Mouse (Mus musculus) stomach, embryonic 15.5 days (tissue): ENCODE measurements around the gene Rapgefl1. TPM values are rescaled to one million over a fixed set of nuclear protein-coding genes. Genes with fewer than 3 reads are reported as not detected.
"Not testable (repeated sequence)": the region's sequence is repeated elsewhere in the genome, so short reads cannot be mapped to it uniquely, and the experiment has no call there.

Source experiments
- ATAC-seq: fragments of 200-750 bp; cut with Nextera tagmentation; 2 replicates; pipeline ENCODE4 v1.8.0; 2017; ENCODE audit warnings: low read depth, moderate number of reproducible peaks, moderate TSS enrichment; ENCODE audit not compliant: insufficient read depth, low FRiP score
- H3K27ac ChIP-seq: fragments of 300-500 bp; sonication (generic); 2 replicates; pipeline ENCODE4 v1.5.1; 2015; ENCODE audit warnings: mild to moderate bottlenecking, inconsistent platforms
- H3K27me3 ChIP-seq: fragments of 300-500 bp; sonication (generic); replicated peaks from 2 replicates; pipeline ENCODE4 v1.6.1; 2015; ENCODE audit warnings: inconsistent platforms
- H3K36me3 ChIP-seq: fragments of 300-500 bp; sonication (generic); 2 replicates; pipeline ENCODE4 v1.6.1; 2015; ENCODE audit warnings: inconsistent platforms
- H3K4me1 ChIP-seq: fragments of 300-500 bp; sonication (generic); 2 replicates; pipeline ENCODE4 v1.6.1; 2015; ENCODE audit warnings: inconsistent platforms
- H3K4me2 ChIP-seq: fragments of 300-500 bp; sonication (generic); 2 replicates; pipeline ENCODE4 v1.6.1; 2015; ENCODE audit warnings: mild to moderate bottlenecking, inconsistent platforms
- H3K4me3 ChIP-seq: fragments of 300-500 bp; sonication (generic); replicated peaks from 2 replicates; pipeline ENCODE4 v1.5.1; 2015; ENCODE audit warnings: inconsistent platforms
- H3K9ac ChIP-seq: fragments of 300-500 bp; sonication (generic); 2 replicates; pipeline ENCODE4 v1.6.1; 2015; ENCODE audit warnings: inconsistent platforms
- H3K9me3 ChIP-seq: fragments of 300-500 bp; sonication (generic); 2 replicates; pipeline ENCODE4 v1.6.1; 2016; ENCODE audit warnings: inconsistent platforms
- WGBS: fragments of 180-500 bp; shearing (Covaris S2); methylation state at CpG from one replicate; pipeline ENCODE4 v1.1.7; 2015; 5-methylcytosine and 5-hydroxymethylcytosine counted together
- polyA plus RNA-seq: library from polyadenylated mRNA; unstranded; fragments of >200 nt; fragmentation: Nextera tagmentation; extraction: Ambion mirVana; gene quantifications from 2 replicates; pipeline ENCODE4 v1.2.1, GENCODE M21; 2015

The Rapgefl1 gene
- polyA plus RNA-seq, 1 experiment from 2014 or later = 4.1 TPM

GRCm38 (mm10) chr11:98820968-98821367, 15.6 kb upstream of the Rapgefl1 start:
- H3K4me1 ChIP-seq = no peaks in the 10 kb centered on the region
- no peaks in the 10 kb centered on the region for H3K9me3 ChIP-seq
- H3K4me3 ChIP-seq = no peak overlapping the region
- no peak overlapping the region for H3K9ac ChIP-seq
- H3K27ac ChIP-seq = no peak overlapping the region
- no peak overlapping the region for H3K4me2 ChIP-seq
- peaks cover 55% of the 10 kb centered on the region for H3K36me3 ChIP-seq
- 91% methylated on average over 5 of the region's 5 CpGs for WGBS
- H3K27me3 ChIP-seq = no peaks in the 10 kb centered on the region
- ATAC-seq = no peak

GRCm38 (mm10) chr11:98826071-98826470, 10.5 kb upstream of the Rapgefl1 start:
- H3K4me2 ChIP-seq, H3K27me3 ChIP-seq, H3K4me1 ChIP-seq, H3K27ac ChIP-seq, H3K9ac ChIP-seq, ATAC-seq, H3K9me3 ChIP-seq, H3K4me3 ChIP-seq: not testable (repeated sequence)
- peaks cover 57% of the 10 kb centered on the region for H3K36me3 ChIP-seq
- 100% methylated on average over 2 of the region's 2 CpGs for WGBS

- Histone ChIP-seq H3K27me3 (no peaks in the 10 kb centered on the region), H3K4me2 (no peak overlapping the region), H3K36me3 (peaks cover 61% of the 10 kb centered on the region), H3K9ac (no peak overlapping the region), H3K27ac (no peak overlapping the region), H3K4me1 (no peaks in the 10 kb centered on the region), H3K4me3 (no peak overlapping the region), H3K9me3 (no peaks in the 10 kb centered on the region)
- 86% methylated on average over 2 of the region's 2 CpGs for WGBS
- ATAC-seq = no peak
Observed at GRCm38 (mm10) chr11:98827877-98828276, 8.7 kb upstream of the Rapgefl1 start.

- Histone ChIP-seq H3K27ac (no peak overlapping the region), H3K4me1 (no peaks in the 10 kb centered on the region), H3K36me3 (peaks cover 64% of the 10 kb centered on the region), H3K9me3 (no peaks in the 10 kb centered on the region), H3K27me3 (no peaks in the 10 kb centered on the region), H3K4me3 (no peak overlapping the region), H3K4me2 (no peak overlapping the region), H3K9ac (no peak overlapping the region)
- no peak for ATAC-seq
- 72% methylated on average over 12 of the region's 12 CpGs for WGBS
Observed at GRCm38 (mm10) chr11:98829091-98829775, 7.4 kb upstream of the Rapgefl1 start.

- 67% methylated on average over 4 of the region's 4 CpGs for WGBS
- H3K4me3 ChIP-seq = no peak overlapping the region
- H3K36me3 ChIP-seq = peaks cover 59% of the 10 kb centered on the region
- no peak for ATAC-seq
- H3K4me1 ChIP-seq = no peaks in the 10 kb centered on the region
- no peak overlapping the region for H3K27ac ChIP-seq
- H3K27me3 ChIP-seq = no peaks in the 10 kb centered on the region
- H3K9ac ChIP-seq = no peak overlapping the region
- H3K4me2 ChIP-seq = no peak overlapping the region
- no peaks in the 10 kb centered on the region for H3K9me3 ChIP-seq
Observed at GRCm38 (mm10) chr11:98829875-98830274, 6.7 kb upstream of the Rapgefl1 start.

GRCm38 (mm10) chr11:98835296-98835695, 1.3 kb upstream of the Rapgefl1 start:
- 57% methylated on average over 5 of the region's 5 CpGs for WGBS
- Histone ChIP-seq H3K4me1 (peaks cover 11% of the 10 kb centered on the region), H3K4me3 (no peak overlapping the region), H3K27ac (peak overlapping the region; percentile 51), H3K4me2 (no peak overlapping the region), H3K9me3 (no peaks in the 10 kb centered on the region), H3K36me3 (peaks cover 29% of the 10 kb centered on the region), H3K9ac (no peak overlapping the region), H3K27me3 (0 out of 2 replicates have a peak, but pooled peaks cover 3% of the 10 kb centered on the region)
- ATAC-seq = no peak

GRCm38 (mm10) chr11:98835725-98836124, 860 bp upstream of the Rapgefl1 start:
- Histone ChIP-seq H3K4me2 (peak overlapping the region; percentile 89; the same call in 1 of the 2 replicates), H3K9ac (no peak overlapping the region), H3K27me3 (0 out of 2 replicates have a peak, but pooled peaks cover 3% of the 10 kb centered on the region), H3K9me3 (no peaks in the 10 kb centered on the region), H3K27ac (peak overlapping the region; percentile 64), H3K4me1 (peaks cover 11% of the 10 kb centered on the region), H3K36me3 (peaks cover 29% of the 10 kb centered on the region), H3K4me3 (no peak overlapping the region)
- 47% methylated on average over 3 of the region's 3 CpGs for WGBS
- ATAC-seq = no peak

- Histone ChIP-seq H3K36me3 (peaks cover 27% of the 10 kb centered on the region), H3K4me3 (peak overlapping the region; percentile 63), H3K27ac (peak overlapping the region; percentile 64), H3K9ac (no peak overlapping the region), H3K9me3 (no peaks in the 10 kb centered on the region), H3K4me2 (peak overlapping the region; percentile 89), H3K27me3 (0 out of 2 replicates have a peak, but pooled peaks cover 3% of the 10 kb centered on the region), H3K4me1 (peaks cover 11% of the 10 kb centered on the region)
- ATAC-seq = peak; percentile 30
- WGBS = 21% methylated on average over 7 of the region's 7 CpGs
Observed at GRCm38 (mm10) chr11:98836128-98836527, 457 bp upstream of the Rapgefl1 start.

- Histone ChIP-seq H3K27me3 (0 out of 2 replicates have a peak, but pooled peaks cover 3% of the 10 kb centered on the region), H3K4me2 (peak overlapping the region; percentile 89), H3K9me3 (no peaks in the 10 kb centered on the region), H3K27ac (no peak overlapping the region), H3K9ac (peak overlapping the region; percentile 74), H3K4me3 (peak overlapping the region; percentile 63), H3K4me1 (peaks cover 11% of the 10 kb centered on the region), H3K36me3 (peaks cover 16% of the 10 kb centered on the region)
- WGBS = 2% methylated on average over 25 of the region's 29 CpGs
- ATAC-seq = 0 out of 2 replicates have a peak, but pooled peaks have one; percentile 8
Observed at GRCm38 (mm10) chr11:98837231-98837704, 683 bp downstream of the Rapgefl1 start.

- peak overlapping the region; percentile 63 for H3K4me3 ChIP-seq
- no peak overlapping the region for H3K27ac ChIP-seq
- 63% methylated on average over 11 of the region's 11 CpGs for WGBS
- peaks cover 11% of the 10 kb centered on the region for H3K4me1 ChIP-seq
- H3K27me3 ChIP-seq = 0 out of 2 replicates have a peak, but pooled peaks cover 3% of the 10 kb centered on the region
- no peaks in the 10 kb centered on the region for H3K9me3 ChIP-seq
- peak overlapping the region; percentile 89 for H3K4me2 ChIP-seq
- no peak overlapping the region for H3K9ac ChIP-seq
- ATAC-seq = no peak
- H3K36me3 ChIP-seq = peaks cover 10% of the 10 kb centered on the region
Observed at GRCm38 (mm10) chr11:98837917-98838316, 1.3 kb downstream of the Rapgefl1 start.

GRCm38 (mm10) chr11:98838512-98838911, 1.9 kb downstream of the Rapgefl1 start:
- Histone ChIP-seq H3K4me3 (peak overlapping the region; percentile 63; the same call in 1 of the 2 replicates), H3K36me3 (peaks cover 4% of the 10 kb centered on the region; the same call in 1 of the 2 replicates), H3K27ac (no peak overlapping the region), H3K4me2 (peak overlapping the region; percentile 89), H3K9ac (no peak overlapping the region), H3K27me3 (0 out of 2 replicates have a peak, but pooled peaks cover 3% of the 10 kb centered on the region), H3K9me3 (no peaks in the 10 kb centered on the region), H3K4me1 (peaks cover 11% of the 10 kb centered on the region)
- 77% methylated on average over 9 of the region's 9 CpGs for WGBS
- no peak for ATAC-seq

- H3K36me3 ChIP-seq = no peaks in the 10 kb centered on the region
- peak; percentile 70; the same call in 1 of the 2 replicates for ATAC-seq
- no peak overlapping the region for H3K9ac ChIP-seq
- no peak overlapping the region for H3K27ac ChIP-seq
- H3K4me1 ChIP-seq = peaks cover 11% of the 10 kb centered on the region
- 0 out of 2 replicates have a peak, but pooled peaks cover 3% of the 10 kb centered on the region for H3K27me3 ChIP-seq
- WGBS = 45% methylated on average over 6 of the region's 6 CpGs
- no peaks in the 10 kb centered on the region for H3K9me3 ChIP-seq
- H3K4me2 ChIP-seq = peak overlapping the region; percentile 27; the same call in 1 of the 2 replicates
- no peak overlapping the region for H3K4me3 ChIP-seq
Observed at GRCm38 (mm10) chr11:98839402-98839801, 2.8 kb downstream of the Rapgefl1 start.
